Mouse (Mus musculus) E14TG2a.4 (cell line): ENCODE measurements at regions not wholly inside any gene's neighbourhood (a gene's known extent, or its start where the extent isn't known, plus 50 kb on each side); places are given as distances from the start of the nearest gene placed in this dataset.

Experiments used
- CTCF ChIP-seq: conservative IDR thresholded peaks from 2 replicates; pipeline ENCODE4 v1.5.1; 2014; ENCODE audit warnings: low read length
- NANOG ChIP-seq: IDR thresholded peaks from 2 replicates; pipeline ENCODE4 v1.6.1; 2014; ENCODE audit warnings: borderline replicate concordance, low read length, mixed read lengths

DNA sequence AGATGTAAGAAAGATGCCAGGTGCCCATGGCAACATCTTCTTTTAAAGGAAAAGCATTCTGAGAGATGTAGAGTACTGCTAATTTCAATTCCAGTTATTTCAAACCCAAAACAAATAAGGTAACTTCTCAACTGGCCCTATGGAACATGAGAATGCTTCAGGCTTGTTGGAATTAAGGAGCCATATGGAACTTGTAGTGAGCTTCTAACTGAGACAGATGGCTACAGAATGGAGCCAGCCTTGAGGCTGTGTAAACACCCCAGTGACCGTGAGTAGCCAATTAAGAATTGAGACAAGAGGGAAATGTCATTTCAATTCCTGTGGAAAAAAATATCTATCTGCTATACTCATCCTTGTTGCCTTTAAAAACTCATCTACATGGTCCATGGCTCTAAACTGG is 769.0 kb upstream of the Marcks start:
- TF ChIP-seq NANOG, result no peak
- no peak for TF ChIP-seq CTCF
